Mouse (Mus musculus): Measurements from ENCODE around the gene Slc25a22. TPM values are rescaled to one million over a fixed set of nuclear protein-coding genes. Genes with fewer than 3 reads are reported as not detected.

Slc25a22 gene
- polyA plus RNA-seq, 1 experiment from 2014 or later: 49.6 TPM

- Histone ChIP-seq H3K9me3 (no peaks in the 10 kb centered on the region), H3K4me3 (no peak overlapping the region), H3K27me3 (ENCODE audit: poor library complexity, severe bottlenecking) (peaks cover 48% of the 10 kb centered on the region), H3K36me3 (replicated peaks) (peaks cover 2% of the 10 kb centered on the region), H3K27ac (peak overlapping the region; percentile 26; the same call in 1 of the 2 replicates), H3K4me1 (peaks cover 68% of the 10 kb centered on the region)
- no peak for DNase-seq (ENCODE audit: extremely low spot score, low spot score)
- WGBS: 83% methylated on average over 4 of the region's 4 CpGs
Observed at GRCm38 (mm10) chr7:141477578-141478269, 40.0 kb upstream of the Slc25a22 start.

GRCm38 (mm10) chr7:141476981-141477370, 39.3 kb upstream of the Slc25a22 start:
- Histone ChIP-seq H3K4me1 (peaks cover 62% of the 10 kb centered on the region), H3K4me3 (peak overlapping the region; percentile 88), H3K27me3 (ENCODE audit: poor library complexity, severe bottlenecking) (peaks cover 40% of the 10 kb centered on the region), H3K9me3 (no peaks in the 10 kb centered on the region), H3K27ac (peak overlapping the region; percentile 99), H3K36me3 (replicated peaks) (peaks cover 10% of the 10 kb centered on the region)
- WGBS: 25% methylated on average over 7 of the region's 7 CpGs
- no peak for DNase-seq (ENCODE audit: extremely low spot score, low spot score)

GRCm38 (mm10) chr7:141476226-141476980, 38.7 kb upstream of the Slc25a22 start:
- peaks cover 14% of the 10 kb centered on the region for H3K36me3 ChIP-seq (replicated peaks)
- peak; percentile 67 for DNase-seq (ENCODE audit: extremely low spot score, low spot score)
- peaks cover 34% of the 10 kb centered on the region for H3K27me3 ChIP-seq (ENCODE audit: poor library complexity, severe bottlenecking)
- H3K4me3 ChIP-seq: peak overlapping the region; percentile 88
- peaks cover 56% of the 10 kb centered on the region for H3K4me1 ChIP-seq
- H3K27ac ChIP-seq: peak overlapping the region; percentile 99
- 6% methylated on average over 17 of the region's 17 CpGs for WGBS
- no peaks in the 10 kb centered on the region for H3K9me3 ChIP-seq

- Histone ChIP-seq H3K27me3 (ENCODE audit: poor library complexity, severe bottlenecking) (peaks cover 29% of the 10 kb centered on the region), H3K9me3 (no peaks in the 10 kb centered on the region), H3K27ac (peak overlapping the region; percentile 99), H3K4me3 (peak overlapping the region; percentile 88), H3K4me1 (peaks cover 50% of the 10 kb centered on the region), H3K36me3 (replicated peaks) (peaks cover 20% of the 10 kb centered on the region)
- DNase-seq (ENCODE audit: extremely low spot score, low spot score): no peak
- WGBS: 1% methylated on average over 12 of the region's 12 CpGs
Observed at GRCm38 (mm10) chr7:141475805-141476158, 38.1 kb upstream of the Slc25a22 start.

GRCm38 (mm10) chr7:141475011-141475804, 37.5 kb upstream of the Slc25a22 start, which contains the start of the genes Polr2l and Tspan4:
Polr2l (minus strand) TSS chr7:141475132.
Tspan4 (plus strand) TSS chr7:141475240.
- DNase-seq (ENCODE audit: extremely low spot score, low spot score): peak; percentile 92
- H3K4me1 ChIP-seq: peaks cover 51% of the 10 kb centered on the region
- WGBS: under 1% methylated on average over 87 of the region's 87 CpGs
- peak within 1 kb of the TSS; percentile 99 for H3K27ac ChIP-seq
- H3K9me3 ChIP-seq: no peaks in the 10 kb centered on the region
- H3K4me3 ChIP-seq: peak within 1 kb of the TSS; percentile 88
- peaks cover 29% of the 10 kb centered on the region for H3K27me3 ChIP-seq (ENCODE audit: poor library complexity, severe bottlenecking)
- H3K36me3 ChIP-seq (replicated peaks): peaks cover 26% of the 10 kb centered on the region

GRCm38 (mm10) chr7:141474160-141474559, 36.5 kb upstream of the Slc25a22 start:
- peak overlapping the region; percentile 99; the same call in 1 of the 2 replicates for H3K27ac ChIP-seq
- peaks cover 29% of the 10 kb centered on the region for H3K27me3 ChIP-seq (ENCODE audit: poor library complexity, severe bottlenecking)
- no peak for DNase-seq (ENCODE audit: extremely low spot score, low spot score)
- 12% methylated on average over 5 of the region's 5 CpGs for WGBS
- H3K4me1 ChIP-seq: peaks cover 62% of the 10 kb centered on the region
- H3K36me3 ChIP-seq (replicated peaks): peaks cover 37% of the 10 kb centered on the region
- H3K9me3 ChIP-seq: no peaks in the 10 kb centered on the region
- peak overlapping the region; percentile 88 for H3K4me3 ChIP-seq

- no peak overlapping the region for H3K27ac ChIP-seq
- H3K9me3 ChIP-seq: no peaks in the 10 kb centered on the region
- WGBS: 94% methylated on average over 6 of the region's 6 CpGs
- peaks cover 70% of the 10 kb centered on the region for H3K4me1 ChIP-seq
- H3K27me3 ChIP-seq (ENCODE audit: poor library complexity, severe bottlenecking): peaks cover 24% of the 10 kb centered on the region
- DNase-seq (ENCODE audit: extremely low spot score, low spot score): no peak
- H3K36me3 ChIP-seq (replicated peaks): peaks cover 41% of the 10 kb centered on the region
- no peak overlapping the region for H3K4me3 ChIP-seq
Observed at GRCm38 (mm10) chr7:141472763-141473162, 35.1 kb upstream of the Slc25a22 start.

- DNase-seq (ENCODE audit: extremely low spot score, low spot score): no peak
- H3K27me3 ChIP-seq (ENCODE audit: poor library complexity, severe bottlenecking): peaks cover 18% of the 10 kb centered on the region
- H3K4me1 ChIP-seq: peaks cover 70% of the 10 kb centered on the region
- no peaks in the 10 kb centered on the region for H3K9me3 ChIP-seq
- H3K27ac ChIP-seq: no peak overlapping the region
- peaks cover 41% of the 10 kb centered on the region for H3K36me3 ChIP-seq (replicated peaks)
- WGBS: 84% methylated on average over 6 of the region's 6 CpGs
- no peak overlapping the region for H3K4me3 ChIP-seq
Observed at GRCm38 (mm10) chr7:141472226-141472625, 34.5 kb upstream of the Slc25a22 start.

GRCm38 (mm10) chr7:141471236-141471635, 33.5 kb upstream of the Slc25a22 start:
- WGBS: 93% methylated on average over 1 of the region's 1 CpGs
- Histone ChIP-seq H3K27ac (no peak overlapping the region), H3K27me3 (ENCODE audit: poor library complexity, severe bottlenecking) (peaks cover 18% of the 10 kb centered on the region), H3K36me3 (replicated peaks) (peaks cover 41% of the 10 kb centered on the region), H3K4me3 (no peak overlapping the region), H3K9me3 (no peaks in the 10 kb centered on the region), H3K4me1 (peaks cover 68% of the 10 kb centered on the region)
- DNase-seq (ENCODE audit: extremely low spot score, low spot score): no peak

GRCm38 (mm10) chr7:141470637-141470944, 32.9 kb upstream of the Slc25a22 start:
- no peak overlapping the region for H3K27ac ChIP-seq
- no peak for DNase-seq (ENCODE audit: extremely low spot score, low spot score)
- WGBS: 95% methylated on average over 10 of the region's 10 CpGs
- no peak overlapping the region for H3K4me3 ChIP-seq
- peaks cover 18% of the 10 kb centered on the region for H3K27me3 ChIP-seq (ENCODE audit: poor library complexity, severe bottlenecking)
- H3K9me3 ChIP-seq: no peaks in the 10 kb centered on the region
- peaks cover 41% of the 10 kb centered on the region for H3K36me3 ChIP-seq (replicated peaks)
- H3K4me1 ChIP-seq: peaks cover 67% of the 10 kb centered on the region

- H3K36me3 ChIP-seq (replicated peaks): peaks cover 41% of the 10 kb centered on the region
- no peak for DNase-seq (ENCODE audit: extremely low spot score, low spot score)
- H3K27me3 ChIP-seq (ENCODE audit: poor library complexity, severe bottlenecking): peaks cover 21% of the 10 kb centered on the region
- H3K27ac ChIP-seq: no peak overlapping the region; the same call in 1 of the 2 replicates
- H3K9me3 ChIP-seq: no peaks in the 10 kb centered on the region
- 92% methylated on average over 18 of the region's 18 CpGs for WGBS
- H3K4me3 ChIP-seq: 0 out of 2 replicates have a peak overlapping the region, but pooled peaks have one; percentile 77
- H3K4me1 ChIP-seq: peaks cover 69% of the 10 kb centered on the region
Observed at GRCm38 (mm10) chr7:141469901-141470636, 32.4 kb upstream of the Slc25a22 start.

GRCm38 (mm10) chr7:141469352-141469751, 31.7 kb upstream of the Slc25a22 start:
- peak overlapping the region; percentile 77 for H3K4me3 ChIP-seq
- peak overlapping the region; percentile 91 for H3K27ac ChIP-seq
- H3K36me3 ChIP-seq (replicated peaks): peaks cover 41% of the 10 kb centered on the region
- peaks cover 28% of the 10 kb centered on the region for H3K27me3 ChIP-seq (ENCODE audit: poor library complexity, severe bottlenecking)
- peaks cover 74% of the 10 kb centered on the region for H3K4me1 ChIP-seq
- DNase-seq (ENCODE audit: extremely low spot score, low spot score): no peak
- 86% methylated on average over 6 of the region's 6 CpGs for WGBS
- H3K9me3 ChIP-seq: no peaks in the 10 kb centered on the region
